Mouse (Mus musculus) ES-E14 (cell line): ENCODE measurements around the gene Hsd11b1. TPM values are rescaled to one million over a fixed set of nuclear protein-coding genes. Genes with fewer than 3 reads are reported as not detected.

Experiments used
- DNase-seq: peaks from one replicate; pipeline ENCODE4 v3.0.0-alpha.2; 2013; ENCODE audit warnings: low read depth, low spot score
- H3K27ac ChIP-seq: 2 replicates; pipeline ENCODE4 v1.5.1; 2012; ENCODE audit warnings: low read depth, mild to moderate bottlenecking, low read length, moderate library complexity, mixed read lengths; ENCODE audit not compliant: poor library complexity, insufficient read depth, severe bottlenecking
- H3K36me3 ChIP-seq: 2 replicates; pipeline ENCODE4 v1.6.1; 2012; ENCODE audit warnings: mild to moderate bottlenecking, low read length, moderate library complexity, mixed read lengths; ENCODE audit not compliant: control insufficient read depth, poor library complexity, insufficient read depth, severe bottlenecking
- H3K4me1 ChIP-seq, 2 experiments: fragments of 150-350 bp in 1 of 2; sonication (generic) in 1 of 2; 2 replicates each; pipeline ENCODE4 v1.6.1; 2012; ENCODE audit warnings: low read length in 2 of 2, mild to moderate bottlenecking in 1 of 2, mixed read lengths in 1 of 2; ENCODE audit not compliant: control insufficient read depth in 2 of 2, insufficient read depth in 2 of 2, poor library complexity in 1 of 2
- H3K4me3 ChIP-seq, 2 experiments: fragments of 150-350 bp in 1 of 2; sonication (generic) in 1 of 2; 2 replicates each; pipeline ENCODE4 v1.5.1; 2012; ENCODE audit warnings: low read length in 2 of 2, low read depth in 1 of 2, mild to moderate bottlenecking in 1 of 2, mixed read lengths in 1 of 2; ENCODE audit not compliant: insufficient read depth in 1 of 2, poor library complexity in 1 of 2, severe bottlenecking in 1 of 2
- H3K9ac ChIP-seq: 2 replicates; pipeline ENCODE4 v1.6.1; 2012; ENCODE audit warnings: low read depth, mild to moderate bottlenecking, low read length, mixed read lengths; ENCODE audit not compliant: poor library complexity, insufficient read depth, severe bottlenecking
- H3K9me3 ChIP-seq: fragments of 150-350 bp; sonication (generic); 2 replicates; pipeline ENCODE4 v1.6.1; 2012; ENCODE audit warnings: low read depth, mild to moderate bottlenecking, low read length; ENCODE audit not compliant: control insufficient read depth, insufficient read depth
- CHD2 ChIP-seq: IDR thresholded peaks from 2 replicates; pipeline ENCODE4 v1.6.1; 2014; ENCODE audit warnings: mild to moderate bottlenecking, low read depth, low read length, inconsistent platforms
- HCFC1 ChIP-seq: IDR thresholded peaks from 2 replicates; pipeline ENCODE4 v1.6.1; 2012; ENCODE audit warnings: low read length, inconsistent platforms, borderline replicate concordance; ENCODE audit not compliant: insufficient read depth
- MAFK ChIP-seq: IDR thresholded peaks from 2 replicates; pipeline ENCODE4 v1.6.1; 2014; ENCODE audit warnings: mild to moderate bottlenecking, low read depth, low read length, inconsistent platforms; ENCODE audit not compliant: insufficient read depth
- ZC3H11A ChIP-seq: IDR thresholded peaks from 2 replicates; pipeline ENCODE4 v1.6.1; 2012; ENCODE audit warnings: low read depth, mild to moderate bottlenecking, inconsistent platforms, low read length, borderline replicate concordance
- ZNF384 ChIP-seq: IDR thresholded peaks from 2 replicates; pipeline ENCODE4 v1.6.1; 2012; ENCODE audit warnings: low read depth, low read length, inconsistent platforms
- in situ Hi-C, 2 experiments: fragments of 600-800 bp; cut with MboI; formaldehyde crosslinking; loops; one replicate each; pipeline ENCODE4 v1.15.1; 2025; ENCODE audit warnings: low sequenced_read_pairs in 2 of 2, inconsistent platforms in 1 of 2; ENCODE audit not compliant: unreplicated experiment in 2 of 2
- total RNA-seq: library from RNA; depleted of rRNA; stranded (reverse); fragments of 300-350 nt; gene quantifications from 2 replicates; pipeline ENCODE4 v1.2.3, GENCODE M21; 2012

Gene Hsd11b1
- total RNA-seq, 1 experiment: 0.18 TPM

- in situ Hi-C loops: no loop called here
- Histone ChIP-seq H3K27ac (no peak overlapping the region), H3K9me3 (no peaks in the 10 kb centered on the region), H3K9ac (no peak overlapping the region), H3K4me1 (no peaks in the 10 kb centered on the region), H3K36me3 (no peaks in the 10 kb centered on the region), H3K4me3 (no peak overlapping the region)
- TF ChIP-seq MAFK: no peak
- TF ChIP-seq ZNF384: no peak
- no peak for TF ChIP-seq HCFC1
- TF ChIP-seq CHD2: no peak
- TF ChIP-seq ZC3H11A: no peak
- no peak for DNase-seq
These were observed 21.0 kb downstream of the Hsd11b1 start for GRCm38 (mm10) chr1:193242863-193243262.

GRCm38 (mm10) chr1:193242238-193242637, 21.6 kb downstream of the Hsd11b1 start:
- Histone ChIP-seq H3K4me3 (no peak overlapping the region), H3K9ac (no peak overlapping the region), H3K36me3 (no peaks in the 10 kb centered on the region), H3K27ac (no peak overlapping the region), H3K4me1 (no peaks in the 10 kb centered on the region), H3K9me3 (no peaks in the 10 kb centered on the region)
- in situ Hi-C loops: no loop called here
- TF ChIP-seq MAFK (no peak), CHD2 (no peak), ZNF384 (no peak), HCFC1 (no peak), ZC3H11A (no peak)
- DNase-seq: no peak

GRCm38 (mm10) chr1:193241436-193241835, 22.4 kb downstream of the Hsd11b1 start:
- Histone ChIP-seq H3K27ac (no peak overlapping the region), H3K9me3 (no peaks in the 10 kb centered on the region), H3K36me3 (no peaks in the 10 kb centered on the region), H3K4me3 (no peak overlapping the region), H3K9ac (no peak overlapping the region), H3K4me1 (no peaks in the 10 kb centered on the region)
- no peak for DNase-seq
- in situ Hi-C loops: no loop called here
- TF ChIP-seq MAFK: no peak
- TF ChIP-seq CHD2: no peak
- TF ChIP-seq ZC3H11A: no peak
- TF ChIP-seq ZNF384: no peak
- no peak for TF ChIP-seq HCFC1

- no peak for DNase-seq
- no peaks in the 10 kb centered on the region for H3K36me3 ChIP-seq
- H3K27ac ChIP-seq: no peak overlapping the region
- H3K9ac ChIP-seq: no peak overlapping the region
- H3K4me3 ChIP-seq: no peak overlapping the region
- no peak for TF ChIP-seq CHD2
- no peak for TF ChIP-seq ZNF384
- no peak for TF ChIP-seq ZC3H11A
- no peak for TF ChIP-seq HCFC1
- no peak for TF ChIP-seq MAFK
- in situ Hi-C loops: no loop called here
- no peaks in the 10 kb centered on the region for H3K9me3 ChIP-seq
- no peaks in the 10 kb centered on the region for H3K4me1 ChIP-seq
These were observed 25.4 kb downstream of the Hsd11b1 start for GRCm38 (mm10) chr1:193238426-193238825.

GRCm38 (mm10) chr1:193234930-193235329, 28.9 kb downstream of the Hsd11b1 start:
- H3K9me3 ChIP-seq: no peaks in the 10 kb centered on the region
- DNase-seq: no peak

More at GRCm38 (mm10) chr1:193234930-193235329, 28.9 kb downstream of the Hsd11b1 start:
- TF ChIP-seq HCFC1 (no peak), CHD2 (no peak), MAFK (no peak), ZNF384 (no peak), ZC3H11A (no peak)
- Histone ChIP-seq H3K9ac (no peak overlapping the region), H3K36me3 (no peaks in the 10 kb centered on the region), H3K4me1 (no peaks in the 10 kb centered on the region), H3K4me3 (no peak overlapping the region), H3K27ac (no peak overlapping the region)
- in situ Hi-C loops: no loop called here
